In the genomic region with DNA sequence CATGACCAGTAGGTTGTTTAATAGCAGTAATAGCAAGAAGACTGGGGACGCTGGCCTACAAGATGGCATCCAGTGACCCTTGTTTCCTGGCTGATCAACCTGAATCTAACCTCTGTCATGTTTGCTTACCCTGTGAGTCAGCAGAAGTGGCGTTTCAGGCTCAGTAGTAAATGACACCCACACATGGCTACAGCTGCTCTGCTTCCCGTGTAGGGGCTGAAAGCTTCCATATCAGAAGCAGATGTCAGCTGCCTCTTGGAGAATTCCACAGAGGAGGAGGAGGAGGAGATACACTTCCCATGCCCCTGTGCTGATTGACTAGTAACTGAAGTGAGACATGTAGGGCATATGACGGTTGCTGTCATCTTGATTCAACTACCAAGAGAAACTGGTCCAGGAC, we compare ENCODE assay signal across 17 mouse cellular contexts.
DNase-seq lines count a peak whose midpoint lies in the region; ATAC-seq lines count a peak whose summit lies in the region.
"Had no signal": no experiment of that assay in that cellular context is flagged by ENCODE, and none has a peak within 500 bp of the region (broad histone marks: within the 10 kb centered on the region; RNA-seq: fewer than 3 reads in every experiment).

No protein-coding gene starts in this region.

- peak; percentile 20 for DNase-seq in hindbrain, embryonic 11.5 days (ENCODE audit: low spot score)
- peak; percentile 29 for DNase-seq in neural tube, embryonic 10.5 days (ENCODE audit: extremely low spot score, low spot score)
- DNase-seq in embryonic facial prominence, embryonic 14.5 days (ENCODE audit: low spot score), result peak; percentile 51
- DNase-seq in spleen, postnatal 4 days (ENCODE audit: low spot score in 2 of 2), result no peak
- no peak for DNase-seq in cerebellum, postnatal 14 days
- DNase-seq: cerebellum, adult 11-12 months; forebrain, postnatal 0 days; gastrocnemius, postnatal 36 days; thymus, postnatal 36 days had no signal

- no peak overlapping the region for H3K4me2 ChIP-seq in hindbrain, embryonic 11.5 days (replicated peaks; ENCODE audit: low read depth, low read length)
- no peak overlapping the region for H3K4me2 ChIP-seq in hindbrain, embryonic 13.5 days
- no peak overlapping the region for H3K4me2 ChIP-seq in neural tube, embryonic 15.5 days
- no peak overlapping the region for H3K4me2 ChIP-seq in embryonic facial prominence, embryonic 14.5 days (ENCODE audit: low read depth, low read length)
- H3K4me2 ChIP-seq: liver, embryonic 12.5 days; neural tube, embryonic 13.5 days had no signal

- H3K27me3 ChIP-seq in hindbrain, embryonic 11.5 days (ENCODE audit: control insufficient read depth, insufficient read depth, low read length), result no peaks in the 10 kb centered on the region
- no peaks in the 10 kb centered on the region for H3K27me3 ChIP-seq in hindbrain, embryonic 13.5 days
- H3K27me3 ChIP-seq in neural tube, embryonic 15.5 days (replicated peaks), result no peaks in the 10 kb centered on the region
- no peaks in the 10 kb centered on the region for H3K27me3 ChIP-seq in embryonic facial prominence, embryonic 14.5 days (replicated peaks; ENCODE audit: control insufficient read depth, insufficient read depth, low read length)
- H3K27me3 ChIP-seq: liver, embryonic 12.5 days; megakaryocyte, embryonic 14.5 days; neural tube, embryonic 13.5 days had no signal

- H3K9ac ChIP-seq in hindbrain, embryonic 11.5 days (ENCODE audit: low read depth, low read length), result no peak overlapping the region
- H3K9ac ChIP-seq in hindbrain, embryonic 13.5 days, result no peak overlapping the region
- H3K9ac ChIP-seq in neural tube, embryonic 15.5 days (replicated peaks), result no peak overlapping the region
- H3K9ac ChIP-seq in embryonic facial prominence, embryonic 14.5 days (ENCODE audit: low read depth, low read length), result no peak overlapping the region
- H3K9ac ChIP-seq: forebrain, postnatal 0 days; liver, embryonic 12.5 days; neural tube, embryonic 13.5 days had no signal

- WGBS in hindbrain, embryonic 11.5 days, result 60% methylated on average over 4 of the region's 4 CpGs
- 53% methylated on average over 4 of the region's 4 CpGs for WGBS in hindbrain, embryonic 13.5 days
- WGBS in neural tube, embryonic 15.5 days, result 71% methylated on average over 4 of the region's 4 CpGs
- WGBS in embryonic facial prominence, embryonic 14.5 days, result 32% methylated on average over 4 of the region's 4 CpGs

- no peak for ATAC-seq in hindbrain, embryonic 11.5 days (ENCODE audit: low FRiP score)
- no peak for ATAC-seq in hindbrain, embryonic 13.5 days (ENCODE audit: low FRiP score)
- ATAC-seq in neural tube, embryonic 15.5 days (ENCODE audit: low FRiP score), result no peak
- ATAC-seq in embryonic facial prominence, embryonic 14.5 days (ENCODE audit: low read depth), result no peak
- ATAC-seq: forebrain, postnatal 0 days; intestine, embryonic 16.5 days; liver, embryonic 12.5 days had no signal

- no peaks in the 10 kb centered on the region for H3K36me3 ChIP-seq in hindbrain, embryonic 11.5 days (ENCODE audit: control insufficient read depth, insufficient read depth, low read length)
- H3K36me3 ChIP-seq in hindbrain, embryonic 13.5 days, result no peaks in the 10 kb centered on the region
- H3K36me3 ChIP-seq in neural tube, embryonic 15.5 days, result 0 out of 2 replicates have a peak, but pooled peaks cover 3% of the 10 kb centered on the region
- H3K36me3 ChIP-seq in embryonic facial prominence, embryonic 14.5 days (ENCODE audit: control insufficient read depth, insufficient read depth, low read length), result no peaks in the 10 kb centered on the region
- H3K36me3 ChIP-seq: liver, embryonic 12.5 days; neural tube, embryonic 13.5 days had no signal

- H3K4me3 ChIP-seq in hindbrain, embryonic 11.5 days (ENCODE audit: low read depth, low read length), result no peak overlapping the region
- H3K4me3 ChIP-seq in hindbrain, embryonic 13.5 days, result no peak overlapping the region
- H3K4me3 ChIP-seq in neural tube, embryonic 15.5 days (replicated peaks), result no peak overlapping the region
- no peak overlapping the region for H3K4me3 ChIP-seq in embryonic facial prominence, embryonic 14.5 days (ENCODE audit: low read depth, low read length)
- H3K4me3 ChIP-seq: erythroblast, embryonic 14.5 days; layer of hippocampus, adult 2 months; liver, embryonic 12.5 days; megakaryocyte, embryonic 14.5 days; neural tube, embryonic 13.5 days had no signal

- H3K4me1 ChIP-seq in hindbrain, embryonic 11.5 days (replicated peaks; ENCODE audit: control insufficient read depth, insufficient read depth, low read length), result no peaks in the 10 kb centered on the region
- H3K4me1 ChIP-seq in hindbrain, embryonic 13.5 days (replicated peaks), result no peaks in the 10 kb centered on the region
- no peaks in the 10 kb centered on the region for H3K4me1 ChIP-seq in neural tube, embryonic 15.5 days
- no peaks in the 10 kb centered on the region for H3K4me1 ChIP-seq in embryonic facial prominence, embryonic 14.5 days (ENCODE audit: control insufficient read depth, insufficient read depth, low read length)
- H3K4me1 ChIP-seq: liver, embryonic 12.5 days; megakaryocyte, embryonic 14.5 days; neural tube, embryonic 13.5 days had no signal

- H3K9me3 ChIP-seq in hindbrain, embryonic 11.5 days (ENCODE audit: control insufficient read depth, low read length), result no peaks in the 10 kb centered on the region
- no peaks in the 10 kb centered on the region for H3K9me3 ChIP-seq in hindbrain, embryonic 13.5 days
- no peaks in the 10 kb centered on the region for H3K9me3 ChIP-seq in neural tube, embryonic 15.5 days (replicated peaks)
- H3K9me3 ChIP-seq in embryonic facial prominence, embryonic 14.5 days (ENCODE audit: control insufficient read depth, low read length), result no peaks in the 10 kb centered on the region
- H3K9me3 ChIP-seq: liver, embryonic 12.5 days; megakaryocyte, embryonic 14.5 days; neural tube, embryonic 13.5 days had no signal

- no peak overlapping the region for H3K27ac ChIP-seq in hindbrain, embryonic 11.5 days (ENCODE audit: low read depth, low read length)
- no peak overlapping the region for H3K27ac ChIP-seq in hindbrain, embryonic 13.5 days
- H3K27ac ChIP-seq in neural tube, embryonic 15.5 days (replicated peaks), result no peak overlapping the region
- no peak overlapping the region for H3K27ac ChIP-seq in embryonic facial prominence, embryonic 14.5 days (replicated peaks; ENCODE audit: low read depth, low read length)
- H3K27ac ChIP-seq: layer of hippocampus, adult 2 months; liver, embryonic 12.5 days; neural tube, embryonic 13.5 days had no signal

Comparison
In these comparisons a context has a peak if more than half of its experiments do, and no peak if none do; other contexts are left out.
1. DNase-seq: peak in hindbrain, embryonic 11.5 days (single experiment), neural tube, embryonic 10.5 days (single experiment) and embryonic facial prominence, embryonic 14.5 days (single experiment); none in spleen, postnatal 4 days (0 of 2) and cerebellum, postnatal 14 days (0 of 2).